Mouse (Mus musculus): Measurements from ENCODE around the gene Irf4. TPM values are rescaled to one million over a fixed set of nuclear protein-coding genes. Genes with fewer than 3 reads are reported as not detected.

Gene Irf4
- polyA plus RNA-seq, 1 experiment from 2014 or later = 0.06 TPM

DNA sequence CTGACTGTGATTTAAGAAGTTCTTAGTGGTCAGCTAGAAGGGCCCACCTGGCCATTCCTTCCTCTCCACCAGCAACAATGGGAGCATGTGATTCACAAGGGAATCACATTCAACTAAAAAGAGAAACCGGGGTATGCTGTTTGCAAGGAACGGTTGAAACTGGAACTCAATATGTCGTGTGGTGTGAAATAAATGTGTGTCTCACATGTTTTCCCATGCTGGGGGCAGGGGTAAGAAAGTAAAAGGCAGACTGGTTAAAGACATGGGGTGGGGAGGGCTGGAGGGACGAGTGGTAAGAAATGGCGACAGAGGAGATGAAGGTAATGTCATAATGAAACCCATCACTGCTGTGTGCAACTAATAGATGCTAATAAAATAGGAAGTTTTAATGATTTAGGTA lies 2.0 kb upstream of the Irf4 start:
- ATAC-seq (ENCODE audit: low FRiP score) = no peak
- H3K27me3 ChIP-seq (ENCODE audit: control insufficient read depth, insufficient read depth, low read length) = peaks cover 36% of the 10 kb centered on the region

DNA sequence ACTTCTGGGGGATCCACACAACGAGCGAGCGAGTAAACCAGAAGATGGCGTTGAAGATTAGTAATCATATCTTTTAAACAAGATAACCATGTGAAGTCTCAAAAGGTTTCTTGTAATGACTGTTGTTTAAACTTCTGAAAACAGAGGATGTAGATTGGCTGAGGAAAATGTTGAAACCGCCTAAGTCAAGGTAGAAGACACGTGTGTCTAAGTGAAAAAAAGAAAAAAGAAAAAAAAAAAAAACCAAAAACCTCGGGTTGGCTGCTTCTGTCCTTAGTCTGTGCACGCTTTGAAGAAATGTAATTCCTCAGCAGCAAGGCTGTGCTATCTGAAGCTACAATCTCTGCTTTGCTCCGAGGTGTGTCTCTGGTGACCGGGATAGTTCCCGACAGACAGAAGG lies 1.5 kb upstream of the Irf4 start:
- no peak for DNase-seq (ENCODE audit: low spot score)
- H3K27me3 ChIP-seq (ENCODE audit: control insufficient read depth, insufficient read depth, low read length) = peaks cover 39% of the 10 kb centered on the region
- H3K4me2 ChIP-seq (replicated peaks; ENCODE audit: low read depth, low read length) = no peak overlapping the region
- H3K9ac ChIP-seq (ENCODE audit: low read depth, low read length) = no peak overlapping the region
- no peaks in the 10 kb centered on the region for H3K36me3 ChIP-seq (ENCODE audit: control insufficient read depth, insufficient read depth, low read length)
- no peak for ATAC-seq (ENCODE audit: low FRiP score)
- H3K4me3 ChIP-seq (ENCODE audit: low read depth, low read length) = no peak overlapping the region
- peaks cover 2% of the 10 kb centered on the region; the same call in 1 of the 2 replicates for H3K4me1 ChIP-seq (replicated peaks; ENCODE audit: control insufficient read depth, insufficient read depth, low read length)
- WGBS = 75% methylated on average over 11 of the region's 11 CpGs
- H3K27ac ChIP-seq (ENCODE audit: low read depth, low read length) = no peak overlapping the region
- no peaks in the 10 kb centered on the region for H3K9me3 ChIP-seq (ENCODE audit: control insufficient read depth, low read length)

More for the DNA sequence above, 2.0 kb upstream of the Irf4 start:
- no peaks in the 10 kb centered on the region for H3K36me3 ChIP-seq (ENCODE audit: control insufficient read depth, insufficient read depth, low read length)
- H3K9ac ChIP-seq (ENCODE audit: low read depth, low read length) = no peak overlapping the region
- no peak overlapping the region for H3K27ac ChIP-seq (ENCODE audit: low read depth, low read length)
- WGBS = 81% methylated on average over 5 of the region's 5 CpGs
- peaks cover 2% of the 10 kb centered on the region; the same call in 1 of the 2 replicates for H3K4me1 ChIP-seq (replicated peaks; ENCODE audit: control insufficient read depth, insufficient read depth, low read length)
- H3K4me3 ChIP-seq (ENCODE audit: low read depth, low read length) = no peak overlapping the region
- no peak for DNase-seq (ENCODE audit: low spot score)
- H3K4me2 ChIP-seq (replicated peaks; ENCODE audit: low read depth, low read length) = no peak overlapping the region
- H3K9me3 ChIP-seq (ENCODE audit: control insufficient read depth, low read length) = no peaks in the 10 kb centered on the region

DNA sequence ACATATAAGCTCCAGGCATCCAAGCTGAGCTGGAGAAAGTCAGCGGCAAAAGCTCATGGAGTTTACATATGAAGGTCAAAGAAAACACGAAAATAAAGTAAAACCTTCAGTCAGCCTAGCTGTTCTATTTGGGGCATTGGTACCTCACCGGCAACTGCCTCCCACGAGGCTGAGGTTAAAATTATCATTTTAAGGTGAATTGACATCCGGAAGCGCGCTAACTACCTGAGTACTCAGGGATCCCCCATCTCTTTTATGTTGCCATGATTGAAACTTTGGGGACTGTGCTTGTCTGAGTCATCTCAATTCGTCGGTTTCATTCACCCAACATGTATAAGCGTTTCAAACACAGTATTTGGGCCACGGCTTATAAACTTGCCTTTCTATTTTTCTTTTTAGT lies 705 bp upstream of the Irf4 start:
- no peaks in the 10 kb centered on the region for H3K9me3 ChIP-seq (ENCODE audit: control insufficient read depth, low read length)
- no peak overlapping the region for H3K9ac ChIP-seq (ENCODE audit: low read depth, low read length)
- H3K4me2 ChIP-seq (replicated peaks; ENCODE audit: low read depth, low read length) = no peak overlapping the region
- H3K36me3 ChIP-seq (ENCODE audit: control insufficient read depth, insufficient read depth, low read length) = no peaks in the 10 kb centered on the region
- H3K27me3 ChIP-seq (ENCODE audit: control insufficient read depth, insufficient read depth, low read length) = peaks cover 41% of the 10 kb centered on the region
- H3K4me3 ChIP-seq (ENCODE audit: low read depth, low read length) = no peak overlapping the region
- H3K27ac ChIP-seq (ENCODE audit: low read depth, low read length) = no peak overlapping the region
- 59% methylated on average over 11 of the region's 11 CpGs for WGBS
- DNase-seq (ENCODE audit: low spot score) (no peak), ATAC-seq (ENCODE audit: low FRiP score) (no peak)
- H3K4me1 ChIP-seq (replicated peaks; ENCODE audit: control insufficient read depth, insufficient read depth, low read length) = peaks cover 2% of the 10 kb centered on the region; the same call in 1 of the 2 replicates

DNA sequence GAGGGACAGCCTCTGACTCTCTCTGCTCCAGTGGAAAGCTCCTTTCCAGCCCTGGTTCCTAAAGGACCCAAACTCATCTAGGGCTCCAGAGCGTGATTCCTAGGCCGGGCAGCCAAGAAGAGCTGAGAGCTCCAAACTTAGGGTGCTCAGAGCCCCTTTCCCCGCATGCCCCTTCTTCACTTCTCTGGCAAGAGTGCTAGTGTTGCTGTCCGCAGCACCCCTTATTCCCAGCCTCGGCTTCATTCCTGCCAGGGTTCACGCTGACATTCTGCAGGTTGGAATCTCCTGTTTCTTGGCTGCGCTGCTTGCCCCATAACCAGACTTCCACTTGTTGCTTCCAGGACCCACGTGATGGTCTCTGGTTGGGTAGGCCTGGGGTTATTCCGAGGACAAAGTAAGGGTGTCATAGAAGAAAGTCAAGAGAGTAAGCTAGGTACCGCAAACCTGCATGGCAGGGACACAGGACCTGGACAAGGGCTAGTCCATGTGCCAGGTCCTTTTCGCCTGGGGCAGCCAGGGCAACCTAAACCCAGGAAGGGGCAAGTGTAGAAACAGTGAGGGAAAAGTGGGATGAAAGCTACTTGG lies 623 bp downstream of the Irf4 start:
- H3K9me3 ChIP-seq (ENCODE audit: control insufficient read depth, low read length) = no peaks in the 10 kb centered on the region
- ATAC-seq (ENCODE audit: low FRiP score) (no peak), DNase-seq (ENCODE audit: low spot score) (peak; percentile 46)
- 4% methylated on average over 11 of the region's 11 CpGs for WGBS
- H3K4me2 ChIP-seq (replicated peaks; ENCODE audit: low read depth, low read length) = peak overlapping the region; percentile 67
- H3K27ac ChIP-seq (ENCODE audit: low read depth, low read length) = no peak overlapping the region
- peaks cover 2% of the 10 kb centered on the region; the same call in 1 of the 2 replicates for H3K4me1 ChIP-seq (replicated peaks; ENCODE audit: control insufficient read depth, insufficient read depth, low read length)
- no peaks in the 10 kb centered on the region for H3K36me3 ChIP-seq (ENCODE audit: control insufficient read depth, insufficient read depth, low read length)
- peaks cover 41% of the 10 kb centered on the region for H3K27me3 ChIP-seq (ENCODE audit: control insufficient read depth, insufficient read depth, low read length)
- no peak overlapping the region for H3K9ac ChIP-seq (ENCODE audit: low read depth, low read length)
- peak overlapping the region; percentile 30 for H3K4me3 ChIP-seq (ENCODE audit: low read depth, low read length)

DNA sequence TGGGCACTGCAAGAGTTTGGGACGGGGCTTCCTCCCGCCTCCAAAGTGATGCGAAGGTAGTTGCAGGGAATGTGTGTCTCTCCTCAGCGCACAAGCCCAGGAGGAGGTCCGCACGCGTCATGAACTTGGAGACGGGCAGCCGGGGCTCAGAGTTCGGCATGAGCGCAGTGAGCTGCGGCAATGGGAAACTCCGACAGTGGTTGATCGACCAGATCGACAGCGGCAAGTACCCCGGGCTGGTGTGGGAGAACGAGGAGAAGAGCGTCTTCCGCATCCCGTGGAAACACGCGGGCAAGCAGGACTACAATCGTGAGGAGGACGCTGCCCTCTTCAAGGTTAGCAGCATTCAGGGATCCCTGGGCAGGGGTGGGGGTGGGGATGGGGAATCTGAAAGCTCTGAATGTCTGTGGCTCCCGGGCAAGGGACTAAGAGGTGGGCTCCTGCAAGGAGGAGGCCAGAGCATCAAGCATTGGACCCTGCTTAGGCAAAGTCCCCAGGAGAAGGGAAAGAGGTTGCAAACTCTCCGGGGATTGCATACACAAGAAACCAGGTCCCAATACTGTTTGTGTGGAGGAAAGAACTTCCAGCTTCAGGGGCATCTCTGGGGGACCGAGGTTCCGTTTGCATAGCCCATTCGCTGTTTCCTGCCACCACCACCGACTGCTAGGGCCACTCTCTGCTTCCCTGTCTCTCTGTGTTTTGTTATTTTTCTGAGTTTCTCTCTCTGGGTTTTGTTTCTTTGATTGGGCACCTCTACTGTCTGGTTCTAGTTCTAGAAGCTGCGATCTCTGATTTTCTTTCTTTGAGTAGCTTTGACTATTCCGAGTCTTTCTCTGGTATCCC lies 1.7 kb downstream of the Irf4 start:
- DNase-seq (ENCODE audit: low spot score) (peak; percentile 56), ATAC-seq (ENCODE audit: low FRiP score) (no peak)
- Histone ChIP-seq H3K27ac (ENCODE audit: low read depth, low read length) (no peak overlapping the region), H3K4me2 (replicated peaks; ENCODE audit: low read depth, low read length) (peak overlapping the region; percentile 42), H3K27me3 (ENCODE audit: control insufficient read depth, insufficient read depth, low read length) (peaks cover 41% of the 10 kb centered on the region), H3K4me1 (replicated peaks; ENCODE audit: control insufficient read depth, insufficient read depth, low read length) (peaks cover 2% of the 10 kb centered on the region; the same call in 1 of the 2 replicates), H3K4me3 (ENCODE audit: low read depth, low read length) (peak overlapping the region; percentile 27), H3K36me3 (ENCODE audit: control insufficient read depth, insufficient read depth, low read length) (no peaks in the 10 kb centered on the region), H3K9me3 (ENCODE audit: control insufficient read depth, low read length) (no peaks in the 10 kb centered on the region), H3K9ac (ENCODE audit: low read depth, low read length) (no peak overlapping the region)
- WGBS = 3% methylated on average over 33 of the region's 33 CpGs

DNA sequence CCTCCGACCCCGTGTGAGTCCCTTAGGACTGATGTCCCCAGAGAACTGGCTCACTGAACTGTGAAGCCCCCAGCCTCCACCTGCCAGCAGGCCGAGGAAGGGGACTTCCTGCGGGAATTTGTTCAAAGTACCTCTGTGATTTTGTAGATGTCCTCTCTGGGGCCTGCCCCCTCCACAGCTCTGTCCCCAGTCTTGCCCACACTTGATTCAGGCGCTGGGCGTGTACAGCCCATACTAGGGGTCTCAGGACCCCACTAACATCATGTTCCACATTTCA lies 2.2 kb downstream of the Irf4 start:
- no peaks in the 10 kb centered on the region for H3K36me3 ChIP-seq (ENCODE audit: control insufficient read depth, insufficient read depth, low read length)
- H3K9me3 ChIP-seq (ENCODE audit: control insufficient read depth, low read length) = no peaks in the 10 kb centered on the region
- DNase-seq (ENCODE audit: low spot score) = no peak
- H3K4me3 ChIP-seq (ENCODE audit: low read depth, low read length) = no peak overlapping the region
- H3K27ac ChIP-seq (ENCODE audit: low read depth, low read length) = no peak overlapping the region
- H3K27me3 ChIP-seq (ENCODE audit: control insufficient read depth, insufficient read depth, low read length) = peaks cover 41% of the 10 kb centered on the region
- WGBS = 19% methylated on average over 6 of the region's 6 CpGs
- no peak overlapping the region for H3K9ac ChIP-seq (ENCODE audit: low read depth, low read length)
- peaks cover 2% of the 10 kb centered on the region; the same call in 1 of the 2 replicates for H3K4me1 ChIP-seq (replicated peaks; ENCODE audit: control insufficient read depth, insufficient read depth, low read length)
- H3K4me2 ChIP-seq (replicated peaks; ENCODE audit: low read depth, low read length) = no peak overlapping the region
- no peak for ATAC-seq (ENCODE audit: low FRiP score)

DNA sequence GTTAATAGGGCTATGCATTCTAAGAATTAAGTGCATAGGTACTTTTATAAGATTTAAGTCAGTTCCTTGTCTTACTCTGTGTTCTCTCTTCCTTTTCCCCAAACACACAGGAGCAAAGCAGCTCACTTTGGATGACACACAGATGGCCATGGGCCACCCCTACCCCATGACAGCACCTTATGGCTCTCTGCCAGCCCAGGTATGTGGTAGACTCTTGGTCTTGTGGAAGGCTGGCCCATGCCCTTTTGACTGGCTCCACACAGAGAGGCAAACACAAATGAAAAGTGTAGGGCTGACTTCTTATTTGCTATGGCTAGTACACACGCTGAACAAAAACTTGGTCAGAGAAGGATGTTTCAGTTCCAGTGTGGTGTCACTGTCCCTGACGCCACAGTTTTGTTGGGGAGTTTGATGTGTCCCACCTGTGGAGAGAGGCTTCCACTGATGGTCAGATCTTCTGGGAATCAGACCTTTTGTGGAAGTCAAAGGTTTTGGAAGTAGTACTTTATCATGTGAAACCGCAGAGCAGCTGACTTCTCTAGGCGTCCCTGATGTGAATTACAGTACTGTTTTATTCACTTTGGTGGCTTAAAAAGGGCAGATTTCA lies 3.7 kb downstream of the Irf4 start:
- Histone ChIP-seq H3K36me3 (ENCODE audit: control insufficient read depth, insufficient read depth, low read length) (no peaks in the 10 kb centered on the region), H3K27ac (ENCODE audit: low read depth, low read length) (no peak overlapping the region), H3K27me3 (ENCODE audit: control insufficient read depth, insufficient read depth, low read length) (peaks cover 41% of the 10 kb centered on the region), H3K4me1 (replicated peaks; ENCODE audit: control insufficient read depth, insufficient read depth, low read length) (peaks cover 2% of the 10 kb centered on the region; the same call in 1 of the 2 replicates), H3K9ac (ENCODE audit: low read depth, low read length) (no peak overlapping the region), H3K4me3 (ENCODE audit: low read depth, low read length) (no peak overlapping the region), H3K4me2 (replicated peaks; ENCODE audit: low read depth, low read length) (no peak overlapping the region), H3K9me3 (ENCODE audit: control insufficient read depth, low read length) (no peaks in the 10 kb centered on the region)
- 80% methylated on average over 4 of the region's 4 CpGs for whole genome bisulfite sequencing
- DNase-seq (ENCODE audit: low spot score) = no peak
- no peak for ATAC-seq (ENCODE audit: low FRiP score)

DNA sequence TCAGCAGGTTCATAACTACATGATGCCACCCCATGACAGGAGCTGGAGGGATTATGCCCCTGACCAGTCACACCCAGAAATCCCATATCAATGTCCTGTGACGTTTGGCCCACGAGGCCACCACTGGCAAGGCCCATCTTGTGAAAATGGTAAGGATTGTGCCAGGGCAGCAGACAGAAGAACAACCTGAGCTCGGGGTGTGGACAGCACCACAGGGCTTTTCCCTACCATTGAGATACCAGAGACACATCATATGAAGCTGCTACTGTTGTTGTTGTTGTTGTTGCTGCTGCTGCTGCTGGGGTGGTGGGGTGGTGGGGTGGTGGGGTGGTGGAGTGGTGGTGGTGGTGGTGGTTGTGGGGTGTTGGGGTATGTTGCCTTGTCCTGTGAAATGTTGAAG lies 4.4 kb downstream of the Irf4 start:
- 89% methylated on average over 3 of the region's 3 CpGs for WGBS
- DNase-seq (ENCODE audit: low spot score) (no peak), ATAC-seq (ENCODE audit: low FRiP score) (no peak)
- no peaks in the 10 kb centered on the region for H3K9me3 ChIP-seq (ENCODE audit: control insufficient read depth, low read length)
- peaks cover 2% of the 10 kb centered on the region; the same call in 1 of the 2 replicates for H3K4me1 ChIP-seq (replicated peaks; ENCODE audit: control insufficient read depth, insufficient read depth, low read length)
- H3K36me3 ChIP-seq (ENCODE audit: control insufficient read depth, insufficient read depth, low read length) = no peaks in the 10 kb centered on the region
- no peak overlapping the region for H3K4me2 ChIP-seq (replicated peaks; ENCODE audit: low read depth, low read length)
- H3K27ac ChIP-seq (ENCODE audit: low read depth, low read length) = no peak overlapping the region
- no peak overlapping the region for H3K4me3 ChIP-seq (ENCODE audit: low read depth, low read length)
- peaks cover 40% of the 10 kb centered on the region for H3K27me3 ChIP-seq (ENCODE audit: control insufficient read depth, insufficient read depth, low read length)
- no peak overlapping the region for H3K9ac ChIP-seq (ENCODE audit: low read depth, low read length)
